Mouse (Mus musculus) retina, adult 2 months (tissue): ENCODE measurements around the gene Pde3a.

Source experiments
- DNase-seq: peaks from one replicate; pipeline ENCODE4 v3.0.0-alpha.2; 2012; ENCODE audit warnings: low read depth, low spot score

Pde3a gene

GRCm38 (mm10) chr6:141403943-141404342 lies 154.9 kb downstream of the Pde3a start:
- no peak for DNase-seq

GRCm38 (mm10) chr6:141404649-141405048 lies 155.6 kb downstream of the Pde3a start:
- no peak for DNase-seq

- no peak for DNase-seq
Observed at GRCm38 (mm10) chr6:141405496-141405895, 156.4 kb downstream of the Pde3a start.

- DNase-seq = no peak
Observed at GRCm38 (mm10) chr6:141408758-141409157, 159.7 kb downstream of the Pde3a start.

- no peak for DNase-seq
Observed at GRCm38 (mm10) chr6:141410836-141411235, 161.8 kb downstream of the Pde3a start.

GRCm38 (mm10) chr6:141425114-141425513 lies 176.0 kb downstream of the Pde3a start:
- no peak for DNase-seq

GRCm38 (mm10) chr6:141428587-141428986 lies 179.5 kb downstream of the Pde3a start:
- DNase-seq = no peak

- no peak for DNase-seq
Observed at GRCm38 (mm10) chr6:141430134-141430533, 181.1 kb downstream of the Pde3a start.

GRCm38 (mm10) chr6:141432271-141432974 lies 183.4 kb downstream of the Pde3a start:
- no peak for DNase-seq

- peak; percentile 33 for DNase-seq
Observed at GRCm38 (mm10) chr6:141433917-141434756, 185.1 kb downstream of the Pde3a start.

- no peak for DNase-seq
Observed at GRCm38 (mm10) chr6:141435160-141435559, 186.1 kb downstream of the Pde3a start.

- no peak for DNase-seq
Observed at GRCm38 (mm10) chr6:141439965-141440364, 190.9 kb downstream of the Pde3a start.

GRCm38 (mm10) chr6:141447547-141447946 lies 198.5 kb downstream of the Pde3a start:
- peak; percentile 36 for DNase-seq

- DNase-seq = no peak
Observed at GRCm38 (mm10) chr6:141448886-141449285, 199.8 kb downstream of the Pde3a start.

GRCm38 (mm10) chr6:141455335-141455734 lies 206.3 kb downstream of the Pde3a start:
- DNase-seq = no peak

GRCm38 (mm10) chr6:141456591-141456990 lies 207.5 kb downstream of the Pde3a start:
- DNase-seq = no peak

GRCm38 (mm10) chr6:141470251-141470650 lies 221.2 kb downstream of the Pde3a start:
- no peak for DNase-seq

- DNase-seq = no peak
Observed at GRCm38 (mm10) chr6:141474223-141474622, 225.2 kb downstream of the Pde3a start.

GRCm38 (mm10) chr6:141474696-141475095 lies 225.6 kb downstream of the Pde3a start:
- DNase-seq = no peak

- no peak for DNase-seq
Observed at GRCm38 (mm10) chr6:141485302-141486021, 236.4 kb downstream of the Pde3a start.

- peak; percentile 30 for DNase-seq
Observed at GRCm38 (mm10) chr6:141487266-141487665, 238.2 kb downstream of the Pde3a start.

GRCm38 (mm10) chr6:141488619-141489018 lies 239.6 kb downstream of the Pde3a start:
- no peak for DNase-seq
